Mouse (Mus musculus) ES-Bruce4 (cell line): ENCODE data around the gene Zmynd11.

Source experiments
- CTCF ChIP-seq: IDR thresholded peaks from one replicate; pipeline ENCODE4 v1.8.1; 2011; ENCODE audit warnings: low read depth, low read length
- EP300 ChIP-seq: IDR thresholded peaks from 2 replicates; pipeline ENCODE4 v1.6.1; 2011; ENCODE audit warnings: low read depth, low read length; ENCODE audit not compliant: insufficient read depth

- no peak for TF ChIP-seq EP300
- no peak for TF ChIP-seq CTCF
These were observed 78.9 kb downstream of the Zmynd11 start for GRCm38 (mm10) chr13:9686261-9686660.
